Mouse (Mus musculus) kidney, adult 9 months (tissue): ENCODE data around the gene Pan2.
"Not testable (repeated sequence)": the region's sequence is repeated elsewhere in the genome, so short reads cannot be mapped to it uniquely, and the experiment has no call there.

Experiments
- DNase-seq: peaks from one replicate; pipeline ENCODE4 v3.0.0; 2022

Pan2 gene

GRCm38 (mm10) chr10:128303126-128304021 lies at the start of gene Pan2:
Gene Pan2 (plus strand): TSS chr10:128303335.
- DNase-seq, result peak; percentile 100

GRCm38 (mm10) chr10:128253677-128254255 lies 49.4 kb upstream of the Pan2 start, which contains the start of gene Apon:
Gene Apon (plus strand): TSS chr10:128254096.
- no peak for DNase-seq

- no peak for DNase-seq
Observed at GRCm38 (mm10) chr10:128255925-128256324, 47.2 kb upstream of the Pan2 start.

- no peak for DNase-seq
Observed at GRCm38 (mm10) chr10:128256328-128256727, 46.8 kb upstream of the Pan2 start.

GRCm38 (mm10) chr10:128258953-128259352 lies 44.2 kb upstream of the Pan2 start:
- DNase-seq, result no peak

GRCm38 (mm10) chr10:128259946-128260345 lies 43.2 kb upstream of the Pan2 start:
- DNase-seq, result no peak

- DNase-seq, result not testable (repeated sequence)
Observed at GRCm38 (mm10) chr10:128260376-128260775, 42.8 kb upstream of the Pan2 start.

- DNase-seq, result no peak
Observed at GRCm38 (mm10) chr10:128262300-128262699, 40.8 kb upstream of the Pan2 start.

- DNase-seq, result no peak
Observed at GRCm38 (mm10) chr10:128263393-128264310, 39.5 kb upstream of the Pan2 start.

GRCm38 (mm10) chr10:128268371-128268770 lies 34.8 kb upstream of the Pan2 start, which contains the start of gene Apof:
Gene Apof (plus strand): TSS chr10:128268671.
- DNase-seq, result no peak

GRCm38 (mm10) chr10:128269206-128269910 lies 33.8 kb upstream of the Pan2 start:
- no peak for DNase-seq

- peak; percentile 99 for DNase-seq
Observed at GRCm38 (mm10) chr10:128270287-128270841, 32.8 kb upstream of the Pan2 start, which contains the start of gene Stat2. Gene Stat2 (plus strand): TSS chr10:128270559.

GRCm38 (mm10) chr10:128270866-128271265 lies 32.3 kb upstream of the Pan2 start:
- DNase-seq, result no peak

GRCm38 (mm10) chr10:128271883-128272282 lies 31.3 kb upstream of the Pan2 start:
- peak; percentile 40 for DNase-seq

- not testable (repeated sequence) for DNase-seq
Observed at GRCm38 (mm10) chr10:128272819-128273439, 30.2 kb upstream of the Pan2 start.

- not testable (repeated sequence) for DNase-seq
Observed at GRCm38 (mm10) chr10:128275374-128275773, 27.8 kb upstream of the Pan2 start.

- no peak for DNase-seq
Observed at GRCm38 (mm10) chr10:128278158-128278557, 25.0 kb upstream of the Pan2 start.

GRCm38 (mm10) chr10:128280943-128281342 lies 22.2 kb upstream of the Pan2 start:
- peak; percentile 56 for DNase-seq

- no peak for DNase-seq
Observed at GRCm38 (mm10) chr10:128281682-128282081, 21.5 kb upstream of the Pan2 start.

- peak; percentile 33 for DNase-seq
Observed at GRCm38 (mm10) chr10:128282886-128283450, 20.2 kb upstream of the Pan2 start.
